Mouse (Mus musculus) kidney, postnatal 4 days (tissue): ENCODE measurements at regions not wholly inside any gene's neighbourhood (a gene's known extent, or its start where the extent isn't known, plus 50 kb on each side); places are given as distances from the start of the nearest gene placed in this dataset.

Experiments
- DNase-seq, 2 experiments: peaks; one replicate each; pipeline ENCODE4 v3.0.0; 2021; ENCODE audit warnings: mixed read lengths in 2 of 2

DNA sequence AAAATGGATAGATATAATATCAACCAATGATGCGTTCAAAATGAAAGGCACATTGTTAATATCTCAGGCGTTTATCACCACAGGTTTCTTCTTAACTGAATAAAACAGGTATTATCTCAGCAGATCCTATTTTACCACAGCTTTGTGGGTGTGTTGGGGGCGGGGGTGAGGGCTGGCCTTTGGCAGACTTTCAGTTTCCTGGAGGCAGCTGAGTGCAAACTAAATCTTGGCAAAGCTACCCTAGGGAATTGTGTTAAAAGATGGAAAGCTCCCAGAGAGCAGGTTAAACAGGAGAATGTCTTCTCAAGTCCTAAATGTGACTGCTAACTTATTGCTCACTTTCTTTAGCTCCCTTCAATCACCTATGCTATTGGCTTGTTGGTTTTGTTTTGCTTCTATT is 223.8 kb downstream of the Kdm4c start:
- DNase-seq: no peak

DNA sequence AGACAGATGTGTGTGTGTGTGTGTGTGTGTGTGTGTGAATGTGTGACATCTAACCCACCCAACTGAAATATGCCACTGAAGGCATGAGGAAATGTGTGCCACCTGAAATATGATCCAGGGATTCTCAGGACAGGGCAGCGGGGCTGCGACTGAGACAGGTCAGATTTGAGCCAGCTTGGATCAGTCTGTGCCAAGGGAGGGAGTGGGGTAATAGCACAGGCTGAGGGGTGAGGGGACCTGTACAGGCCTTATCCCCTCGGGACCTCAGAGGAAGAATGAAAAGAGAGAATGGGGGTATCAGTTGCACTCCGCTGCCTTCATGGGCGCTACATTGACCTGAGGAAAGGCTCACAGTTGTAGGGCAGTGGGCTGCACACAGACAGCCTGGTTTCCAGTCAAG is 270.2 kb downstream of the Kdm4c start:
- DNase-seq: no peak

DNA sequence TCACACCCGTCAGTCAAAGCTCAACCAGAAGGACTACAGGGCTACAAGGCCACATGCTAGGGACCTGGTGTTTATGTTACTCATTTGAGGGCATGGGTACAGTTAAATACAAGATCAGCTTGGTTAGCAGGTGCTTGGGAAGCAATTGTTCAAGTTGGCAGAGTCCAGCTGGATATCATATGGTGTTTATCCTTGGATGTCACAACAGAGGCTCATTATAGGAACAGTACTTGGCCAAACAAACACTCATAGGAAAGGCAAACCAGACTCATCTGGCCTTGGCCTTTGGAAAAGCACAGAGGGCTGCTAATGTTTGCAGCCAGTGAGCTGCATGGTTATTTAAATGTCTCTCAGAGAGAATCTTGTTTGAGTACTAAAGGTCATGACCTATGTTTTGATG is 311.6 kb downstream of the Kdm4c start:
- DNase-seq: no peak

DNA sequence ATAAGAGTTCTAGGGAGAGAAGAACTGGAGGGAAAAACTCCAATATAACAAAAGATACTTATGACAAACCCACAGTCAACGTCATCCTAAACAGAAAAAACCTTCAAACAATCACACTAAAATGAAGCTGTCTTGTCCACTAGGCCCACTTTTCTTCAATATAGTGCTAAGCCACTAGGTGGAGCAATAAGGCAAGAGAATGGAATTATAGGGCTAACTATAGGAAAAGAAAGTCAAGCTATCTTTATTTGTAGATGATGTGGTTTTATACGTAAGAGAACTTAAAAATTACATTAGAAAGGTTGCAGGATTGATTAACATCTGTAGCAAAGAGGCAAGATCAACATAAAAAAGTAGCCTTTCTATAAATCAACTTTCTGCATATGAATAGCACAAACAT is 321.3 kb downstream of the Kdm4c start:
- peak in 1 of 2 experiments; percentile 3 for DNase-seq

DNA sequence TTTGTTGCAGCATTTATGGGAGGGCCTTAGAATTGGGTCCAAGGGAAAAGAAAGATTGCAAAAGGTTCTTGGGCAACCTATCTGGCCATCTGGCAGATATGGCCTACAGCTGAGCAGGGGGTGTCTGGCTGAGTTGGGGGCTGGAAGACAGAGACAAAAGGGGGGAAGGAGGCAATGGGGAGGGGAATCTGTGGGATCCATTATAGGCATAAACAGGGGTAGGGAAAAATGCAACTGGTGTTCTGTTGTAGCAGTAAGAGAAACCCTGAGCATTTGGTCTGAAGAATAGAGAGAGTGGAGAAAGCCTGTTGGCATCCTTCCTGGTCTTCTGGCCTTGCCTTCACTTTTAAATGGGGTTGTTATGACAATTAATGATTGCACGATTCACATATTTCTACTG is 344.1 kb downstream of the Kdm4c start:
- DNase-seq: no peak

DNA sequence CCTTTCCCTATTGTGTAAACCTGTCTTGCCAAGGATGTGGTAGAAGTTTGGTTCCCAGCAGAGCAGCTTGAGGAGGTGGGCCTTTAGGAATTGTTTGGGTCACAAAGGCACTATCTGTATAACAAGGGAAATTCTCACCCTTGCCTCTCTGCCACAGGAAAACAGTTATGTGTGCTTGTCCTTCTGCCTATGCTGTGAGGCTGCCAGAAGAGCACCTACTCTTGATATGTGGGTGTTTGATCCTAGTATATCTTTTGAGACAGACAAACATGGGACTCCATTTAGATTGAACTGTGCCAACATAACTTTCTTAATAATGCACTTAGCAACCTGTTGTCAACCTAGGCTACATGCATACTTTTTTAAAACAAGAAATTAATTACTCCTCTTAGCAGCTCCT is 344.8 kb downstream of the Kdm4c start:
- no peak for DNase-seq

DNA sequence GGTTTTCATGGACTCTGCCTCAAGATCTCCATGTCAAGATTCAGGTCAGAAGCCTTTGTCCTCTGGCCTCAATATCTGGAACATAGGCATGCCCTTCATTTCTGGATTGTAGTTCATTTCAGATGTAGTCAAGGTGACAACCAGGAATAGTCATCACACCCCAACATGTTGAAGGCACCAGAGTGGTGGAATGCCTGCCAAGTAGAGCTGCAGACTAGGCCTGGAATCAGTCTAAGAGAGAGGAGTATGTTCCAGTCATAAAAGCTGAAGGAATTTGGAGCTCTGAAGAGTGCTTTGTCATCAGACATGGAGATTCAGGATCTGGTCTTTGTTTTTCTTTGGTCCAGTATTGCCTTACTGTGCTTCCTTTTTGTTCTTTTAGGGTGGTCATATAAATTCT is 346.5 kb downstream of the Kdm4c start:
- no peak for DNase-seq

DNA sequence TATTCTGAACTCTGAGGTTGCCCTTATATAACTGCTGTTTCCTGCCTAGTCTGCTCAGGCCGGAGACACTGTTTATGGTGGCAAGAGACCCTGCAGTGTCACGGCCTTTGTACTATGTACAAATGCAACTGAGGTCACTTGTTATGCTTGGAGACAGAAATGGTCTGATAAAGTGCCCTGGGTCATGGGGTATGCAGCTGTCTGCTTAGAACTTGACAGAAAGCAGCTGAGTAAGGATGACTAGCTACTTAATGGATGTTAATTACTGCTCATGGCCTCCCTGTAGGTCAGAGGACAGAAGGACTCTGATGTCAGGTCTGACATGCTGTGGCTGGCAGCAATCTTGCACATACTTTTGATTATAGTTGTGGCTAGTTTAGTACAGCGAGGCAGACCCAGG is 370.7 kb downstream of the Kdm4c start:
- peak; percentile 61 to 72 for DNase-seq
